Mouse (Mus musculus) neural tube, embryonic 11.5 days (tissue): ENCODE data around the gene Ugt1a1. TPM values are rescaled to one million over a fixed set of nuclear protein-coding genes. Genes with fewer than 3 reads are reported as not detected.
A peak's percentile ranks its signal among the peaks of the same experiment; 100 is the strongest.
"Not testable (repeated sequence)": the region's sequence is repeated elsewhere in the genome, so short reads cannot be mapped to it uniquely, and the experiment has no call there.

Experiments used
- ATAC-seq: fragments of 200-750 bp; cut with Nextera tagmentation; 2 replicates; pipeline ENCODE4 v1.8.0; 2017; ENCODE audit warnings: moderate number of reproducible peaks, mild to moderate bottlenecking, moderate TSS enrichment, moderate library complexity; ENCODE audit not compliant: insufficient read depth, low FRiP score, low TSS enrichment
- DNase-seq: peaks from one replicate; pipeline ENCODE4 v3.0.0-alpha.2; 2015; ENCODE audit warnings: low spot score
- H3K27ac ChIP-seq: fragments of 300-500 bp; sonication (generic); 2 replicates; pipeline ENCODE4 v1.5.1; 2014; ENCODE audit warnings: low read depth, mild to moderate bottlenecking, low read length
- H3K27me3 ChIP-seq: fragments of 300-500 bp; sonication (generic); 2 replicates; pipeline ENCODE4 v1.6.1; 2014; ENCODE audit warnings: mild to moderate bottlenecking, low read length, mixed read lengths; ENCODE audit not compliant: control insufficient read depth, insufficient read depth
- H3K36me3 ChIP-seq: fragments of 300-500 bp; sonication (generic); 2 replicates; pipeline ENCODE4 v1.6.1; 2014; ENCODE audit warnings: mild to moderate bottlenecking, low read length, moderate library complexity, mixed read lengths; ENCODE audit not compliant: control insufficient read depth, insufficient read depth
- H3K4me1 ChIP-seq: fragments of 300-500 bp; sonication (generic); 2 replicates; pipeline ENCODE4 v1.6.1; 2014; ENCODE audit warnings: low read length, mixed read lengths; ENCODE audit not compliant: control insufficient read depth, insufficient read depth
- H3K4me2 ChIP-seq: fragments of 300-500 bp; sonication (generic); 2 replicates; pipeline ENCODE4 v1.6.1; 2014; ENCODE audit warnings: low read depth, mild to moderate bottlenecking, moderate library complexity
- H3K4me3 ChIP-seq: fragments of 300-500 bp; sonication (generic); 2 replicates; pipeline ENCODE4 v1.5.1; 2014; ENCODE audit warnings: low read depth, low read length
- H3K9ac ChIP-seq: fragments of 300-500 bp; sonication (generic); 2 replicates; pipeline ENCODE4 v1.6.1; 2014; ENCODE audit warnings: mild to moderate bottlenecking, low read length
- H3K9me3 ChIP-seq: fragments of 300-500 bp; sonication (generic); 2 replicates; pipeline ENCODE4 v1.6.1; 2016; ENCODE audit warnings: low read length; ENCODE audit not compliant: control insufficient read depth
- WGBS: fragments of 180-500 bp; shearing (Covaris S2); extraction: QIAGEN DNeasy Blood & Tissue Kit; methylation state at CpG from one replicate; pipeline ENCODE4 v1.1.7; 2014; 5-methylcytosine and 5-hydroxymethylcytosine counted together
- polyA plus RNA-seq: library from polyadenylated mRNA; unstranded; fragments of >200 nt; fragmentation: Nextera tagmentation; extraction: Ambion mirVana; gene quantifications from 2 replicates; pipeline ENCODE4 v1.2.1, GENCODE M21; 2014

Gene Ugt1a1
- polyA plus RNA-seq, 1 experiment from 2014 or later, result not detected

DNA sequence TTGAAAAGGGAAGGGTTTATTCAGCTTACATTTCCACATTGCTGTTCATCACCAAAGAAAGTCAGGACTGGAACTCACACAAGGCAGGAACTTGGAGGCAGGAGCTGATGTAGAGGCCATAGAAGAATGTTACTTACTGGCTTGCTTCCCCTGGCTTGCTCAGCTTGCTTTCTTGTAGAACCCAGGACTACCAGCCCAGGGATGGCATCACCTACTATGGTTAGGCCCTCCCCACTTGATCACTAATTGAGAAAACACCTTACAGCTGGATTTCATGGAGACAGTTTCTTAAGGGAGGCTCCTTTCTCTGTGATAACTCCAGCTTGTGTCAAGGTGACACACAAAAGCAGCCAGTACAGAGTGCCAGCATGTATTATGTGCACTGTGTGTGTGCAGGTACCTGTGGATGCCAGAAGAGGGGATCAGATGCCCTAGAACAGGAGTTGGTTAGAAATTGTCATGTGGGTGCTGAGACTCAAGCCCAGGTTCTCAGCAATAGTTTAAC is 11.3 kb downstream of the Ugt1a1 start:
- not testable (repeated sequence) for H3K27me3 ChIP-seq, H3K4me1 ChIP-seq, H3K4me3 ChIP-seq, H3K27ac ChIP-seq, H3K36me3 ChIP-seq, H3K4me2 ChIP-seq, ATAC-seq, H3K9ac ChIP-seq
- peak; percentile 8 for DNase-seq
- H3K9me3 ChIP-seq, result peaks cover 33% of the 10 kb centered on the region

DNA sequence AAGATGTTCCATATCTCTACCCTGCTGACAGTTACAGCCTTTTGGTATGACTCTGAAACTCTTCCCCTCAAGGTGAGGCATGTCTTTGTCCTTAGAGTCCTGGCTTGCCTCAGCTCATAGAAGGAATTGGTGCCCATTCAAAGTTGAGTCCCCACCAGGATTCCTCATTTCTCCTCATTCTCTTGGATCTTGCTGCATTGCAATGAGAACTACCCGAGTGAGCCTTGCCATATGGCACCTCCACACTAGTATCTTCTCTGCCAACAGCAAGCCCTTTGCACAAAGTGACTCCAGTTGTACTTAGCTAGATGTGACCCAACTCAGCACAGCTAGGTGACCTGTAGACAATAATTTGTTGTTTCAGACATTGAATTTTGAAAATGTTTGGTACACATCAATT is 11.8 kb downstream of the Ugt1a1 start:
- peak; percentile 10 for DNase-seq
- Histone ChIP-seq H3K27ac (no peak overlapping the region), H3K4me2 (no peak overlapping the region), H3K9me3 (peaks cover 38% of the 10 kb centered on the region), H3K4me1 (no peaks in the 10 kb centered on the region), H3K27me3 (no peaks in the 10 kb centered on the region), H3K9ac (no peak overlapping the region), H3K36me3 (no peaks in the 10 kb centered on the region), H3K4me3 (no peak overlapping the region)
- no peak for ATAC-seq
- 64% methylated on average over 1 of the region's 1 CpGs for WGBS

DNA sequence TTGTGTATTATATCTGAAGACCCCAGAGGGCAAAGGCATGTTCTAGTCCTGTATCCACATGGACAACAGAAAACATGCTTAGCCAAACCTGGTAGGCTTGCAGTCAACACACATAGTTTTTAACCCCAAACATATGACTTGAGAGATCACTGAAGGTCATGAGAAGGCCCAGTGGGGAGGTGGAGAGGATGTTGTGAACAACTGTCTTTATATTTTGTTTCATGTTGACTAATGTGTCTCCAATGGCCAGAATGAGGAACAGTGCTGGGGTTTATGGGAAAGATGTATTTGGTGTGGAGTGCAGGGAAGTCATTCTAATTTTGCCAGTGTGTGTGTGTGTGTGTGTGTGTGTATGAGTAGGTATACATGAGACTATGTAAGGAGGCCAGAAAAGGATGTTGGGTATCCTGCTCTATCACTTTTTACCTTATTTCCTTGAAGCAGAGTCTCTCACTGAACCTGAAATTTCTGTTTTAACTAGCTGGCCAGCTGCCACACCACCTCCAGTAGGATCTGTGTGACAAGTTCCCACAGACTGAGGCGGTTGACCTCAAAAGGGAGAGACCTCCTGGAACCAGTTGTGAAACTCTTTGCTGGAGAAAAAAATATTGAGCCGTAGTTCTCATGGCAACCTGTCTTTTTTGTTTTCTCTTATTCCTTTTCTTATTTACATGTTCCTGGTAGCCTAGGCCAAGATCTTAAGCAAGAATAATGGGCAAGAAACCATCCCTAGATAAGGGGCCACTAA is 12.4 kb downstream of the Ugt1a1 start:
- H3K27me3 ChIP-seq, result no peaks in the 10 kb centered on the region
- no peaks in the 10 kb centered on the region for H3K36me3 ChIP-seq
- H3K4me2 ChIP-seq, result no peak overlapping the region
- H3K4me1 ChIP-seq, result no peaks in the 10 kb centered on the region
- no peak overlapping the region for H3K9ac ChIP-seq
- H3K27ac ChIP-seq, result no peak overlapping the region
- H3K9me3 ChIP-seq, result peaks cover 40% of the 10 kb centered on the region
- no peak for DNase-seq
- no peak overlapping the region for H3K4me3 ChIP-seq
- WGBS, result 72% methylated on average over 2 of the region's 2 CpGs
- no peak for ATAC-seq

GRCm38 (mm10) chr1:88225301-88225700 is 13.5 kb downstream of the Ugt1a1 start:
- H3K36me3 ChIP-seq, ATAC-seq, H3K4me1 ChIP-seq, H3K4me3 ChIP-seq, H3K27ac ChIP-seq, DNase-seq, H3K4me2 ChIP-seq, H3K27me3 ChIP-seq, H3K9ac ChIP-seq: not testable (repeated sequence)
- H3K9me3 ChIP-seq, result peaks cover 51% of the 10 kb centered on the region
- WGBS, result 49% methylated on average over 2 of the region's 2 CpGs

- H3K4me1 ChIP-seq, result no peaks in the 10 kb centered on the region
- no peaks in the 10 kb centered on the region for H3K27me3 ChIP-seq
- no peak overlapping the region for H3K4me3 ChIP-seq
- H3K4me2 ChIP-seq, result no peak overlapping the region
- H3K27ac ChIP-seq, result no peak overlapping the region
- no peaks in the 10 kb centered on the region for H3K36me3 ChIP-seq
- peaks cover 55% of the 10 kb centered on the region for H3K9me3 ChIP-seq
- H3K9ac ChIP-seq, result no peak overlapping the region
- ATAC-seq, result no peak
- no peak for DNase-seq
Measured at GRCm38 (mm10) chr1:88225741-88226140, 14.0 kb downstream of the Ugt1a1 start.

GRCm38 (mm10) chr1:88226670-88227379 is 15.1 kb downstream of the Ugt1a1 start, which contains the start of gene Mroh2a:
TSS of gene Mroh2a (plus strand) at chr1:88226986.
- no peak for ATAC-seq
- Histone ChIP-seq H3K4me1 (no peaks in the 10 kb centered on the region), H3K27me3 (no peaks in the 10 kb centered on the region), H3K36me3 (no peaks in the 10 kb centered on the region), H3K4me3 (no peak within 1 kb of the TSS), H3K27ac (no peak within 1 kb of the TSS), H3K9ac (no peak within 1 kb of the TSS), H3K9me3 (peaks cover 66% of the 10 kb centered on the region), H3K4me2 (no peak within 1 kb of the TSS)
- DNase-seq, result no peak
- 59% methylated on average over 5 of the region's 5 CpGs for WGBS

- DNase-seq (no peak), ATAC-seq (no peak)
- Histone ChIP-seq H3K9me3 (peaks cover 69% of the 10 kb centered on the region), H3K9ac (no peak overlapping the region), H3K4me1 (no peaks in the 10 kb centered on the region), H3K27ac (no peak overlapping the region), H3K36me3 (no peaks in the 10 kb centered on the region), H3K27me3 (no peaks in the 10 kb centered on the region), H3K4me3 (no peak overlapping the region), H3K4me2 (no peak overlapping the region)
- WGBS, result 59% methylated on average over 2 of the region's 2 CpGs
Measured at GRCm38 (mm10) chr1:88227482-88227881, 15.7 kb downstream of the Ugt1a1 start.

GRCm38 (mm10) chr1:88228121-88228520 is 16.4 kb downstream of the Ugt1a1 start:
- Histone ChIP-seq H3K9ac (no peak overlapping the region), H3K36me3 (no peaks in the 10 kb centered on the region), H3K27ac (no peak overlapping the region), H3K4me2 (no peak overlapping the region), H3K27me3 (no peaks in the 10 kb centered on the region), H3K9me3 (peaks cover 75% of the 10 kb centered on the region), H3K4me3 (no peak overlapping the region), H3K4me1 (no peaks in the 10 kb centered on the region)
- DNase-seq (no peak), ATAC-seq (no peak)
- WGBS, result 70% methylated on average over 7 of the region's 7 CpGs

GRCm38 (mm10) chr1:88229566-88229965 is 17.8 kb downstream of the Ugt1a1 start:
- no peak for ATAC-seq
- no peak for DNase-seq
- H3K9me3 ChIP-seq, result peaks cover 90% of the 10 kb centered on the region

More at GRCm38 (mm10) chr1:88229566-88229965, 17.8 kb downstream of the Ugt1a1 start:
- 85% methylated on average over 3 of the region's 3 CpGs for WGBS
- Histone ChIP-seq H3K27ac (no peak overlapping the region), H3K4me3 (no peak overlapping the region), H3K9ac (no peak overlapping the region), H3K4me2 (no peak overlapping the region), H3K27me3 (no peaks in the 10 kb centered on the region), H3K4me1 (no peaks in the 10 kb centered on the region), H3K36me3 (no peaks in the 10 kb centered on the region)
